Mouse (Mus musculus) stomach, embryonic 14.5 days (tissue): ENCODE measurements around the gene Caskin2. TPM values are rescaled to one million over a fixed set of nuclear protein-coding genes. Genes with fewer than 3 reads are reported as not detected.
A peak's percentile ranks its signal among the peaks of the same experiment; 100 is the strongest.

Source experiments
- ATAC-seq: fragments of 200-750 bp; cut with Nextera tagmentation; 2 replicates; pipeline ENCODE4 v1.8.0; 2017; ENCODE audit warnings: low read depth, moderate TSS enrichment; ENCODE audit not compliant: insufficient number of reproducible peaks, insufficient read depth, low FRiP score
- H3K27ac ChIP-seq: fragments of 300-500 bp; sonication (generic); 2 replicates; pipeline ENCODE4 v1.5.1; 2014; ENCODE audit warnings: mild to moderate bottlenecking, low read length, moderate library complexity, mixed read lengths
- H3K27me3 ChIP-seq: fragments of 300-500 bp; sonication (generic); 2 replicates; pipeline ENCODE4 v1.6.1; 2014; ENCODE audit warnings: low read length, control low read depth, mixed read lengths; ENCODE audit not compliant: control insufficient read depth, insufficient read depth
- H3K36me3 ChIP-seq: fragments of 300-500 bp; sonication (generic); 2 replicates; pipeline ENCODE4 v1.6.1; 2014; ENCODE audit warnings: mild to moderate bottlenecking, control low read depth, low read length, moderate library complexity, mixed read lengths; ENCODE audit not compliant: control insufficient read depth, insufficient read depth
- H3K4me1 ChIP-seq: fragments of 300-500 bp; sonication (generic); 2 replicates; pipeline ENCODE4 v1.6.1; 2014; ENCODE audit warnings: low read length, control low read depth, mixed read lengths; ENCODE audit not compliant: control insufficient read depth, insufficient read depth
- H3K4me2 ChIP-seq: fragments of 300-500 bp; sonication (generic); replicated peaks from 2 replicates; pipeline ENCODE4 v1.6.1; 2014; ENCODE audit warnings: low read depth, low read length, control low read depth
- H3K4me3 ChIP-seq: fragments of 300-500 bp; sonication (generic); 2 replicates; pipeline ENCODE4 v1.5.1; 2014; ENCODE audit warnings: low read depth, low read length, control low read depth
- H3K9ac ChIP-seq: fragments of 300-500 bp; sonication (generic); replicated peaks from 2 replicates; pipeline ENCODE4 v1.6.1; 2014; ENCODE audit warnings: low read depth, mild to moderate bottlenecking, control low read depth, low read length, moderate library complexity, mixed read lengths
- H3K9me3 ChIP-seq: fragments of 300-500 bp; sonication (generic); 2 replicates; pipeline ENCODE4 v1.6.1; 2016; ENCODE audit warnings: low read depth, low read length, control low read depth; ENCODE audit not compliant: control insufficient read depth
- WGBS: fragments of 180-500 bp; shearing (Covaris S2); extraction: QIAGEN DNeasy Blood & Tissue Kit; methylation state at CpG from one replicate; pipeline ENCODE4 v1.1.7; 2014; 5-methylcytosine and 5-hydroxymethylcytosine counted together
- polyA plus RNA-seq: library from polyadenylated mRNA; unstranded; fragments of >200 nt; fragmentation: Nextera tagmentation; extraction: Ambion mirVana; gene quantifications from 2 replicates; pipeline ENCODE4 v1.2.1, GENCODE M21; 2014

Caskin2 gene
- polyA plus RNA-seq, 1 experiment from 2014 or later = 14.3 TPM

GRCm38 (mm10) chr11:115834033-115834432 is 20.6 kb upstream of the Caskin2 start:
- no peaks in the 10 kb centered on the region for H3K27me3 ChIP-seq
- no peak for ATAC-seq
- H3K4me1 ChIP-seq = peaks cover 44% of the 10 kb centered on the region
- H3K4me2 ChIP-seq = no peak overlapping the region
- H3K4me3 ChIP-seq = no peak overlapping the region
- H3K9ac ChIP-seq = no peak overlapping the region
- 71% methylated on average over 6 of the region's 6 CpGs for WGBS
- H3K27ac ChIP-seq = peak overlapping the region; percentile 79; the same call in 1 of the 2 replicates
- H3K9me3 ChIP-seq = no peaks in the 10 kb centered on the region
- H3K36me3 ChIP-seq = no peaks in the 10 kb centered on the region

- Histone ChIP-seq H3K4me1 (peaks cover 50% of the 10 kb centered on the region), H3K27ac (peak overlapping the region; percentile 79), H3K9ac (no peak overlapping the region), H3K9me3 (no peaks in the 10 kb centered on the region), H3K4me3 (no peak overlapping the region), H3K27me3 (no peaks in the 10 kb centered on the region), H3K4me2 (peak overlapping the region; percentile 22; the same call in 1 of the 2 replicates), H3K36me3 (no peaks in the 10 kb centered on the region)
- 13% methylated on average over 8 of the region's 8 CpGs for WGBS
- peak; percentile 70 for ATAC-seq
Measured at GRCm38 (mm10) chr11:115833021-115833513, 19.6 kb upstream of the Caskin2 start.

GRCm38 (mm10) chr11:115832523-115832922 is 19.1 kb upstream of the Caskin2 start:
- no peaks in the 10 kb centered on the region for H3K9me3 ChIP-seq
- peak overlapping the region; percentile 22 for H3K4me2 ChIP-seq
- no peaks in the 10 kb centered on the region for H3K36me3 ChIP-seq
- peaks cover 45% of the 10 kb centered on the region for H3K4me1 ChIP-seq
- ATAC-seq = peak; percentile 10; the same call in 1 of the 2 replicates
- no peak overlapping the region for H3K9ac ChIP-seq
- peak overlapping the region; percentile 79 for H3K27ac ChIP-seq
- H3K4me3 ChIP-seq = no peak overlapping the region
- H3K27me3 ChIP-seq = no peaks in the 10 kb centered on the region
- WGBS = 10% methylated on average over 8 of the region's 8 CpGs

GRCm38 (mm10) chr11:115832064-115832463 is 18.6 kb upstream of the Caskin2 start:
- 53% methylated on average over 6 of the region's 6 CpGs for WGBS
- Histone ChIP-seq H3K4me2 (no peak overlapping the region; the same call in 1 of the 2 replicates), H3K4me3 (no peak overlapping the region), H3K9ac (no peak overlapping the region), H3K27me3 (no peaks in the 10 kb centered on the region), H3K27ac (peak overlapping the region; percentile 79; the same call in 1 of the 2 replicates), H3K4me1 (peaks cover 45% of the 10 kb centered on the region), H3K9me3 (no peaks in the 10 kb centered on the region), H3K36me3 (no peaks in the 10 kb centered on the region)
- no peak for ATAC-seq

- Histone ChIP-seq H3K9ac (no peak overlapping the region), H3K27me3 (no peaks in the 10 kb centered on the region), H3K9me3 (no peaks in the 10 kb centered on the region), H3K4me2 (no peak overlapping the region), H3K4me3 (no peak overlapping the region), H3K27ac (peak overlapping the region; percentile 79; the same call in 1 of the 2 replicates), H3K4me1 (peaks cover 45% of the 10 kb centered on the region), H3K36me3 (no peaks in the 10 kb centered on the region)
- ATAC-seq = no peak
- WGBS = 36% methylated on average over 3 of the region's 3 CpGs
Measured at GRCm38 (mm10) chr11:115831518-115831917, 18.1 kb upstream of the Caskin2 start.

- no peak for ATAC-seq
- WGBS = 30% methylated on average over 25 of the region's 25 CpGs
- Histone ChIP-seq H3K9me3 (no peaks in the 10 kb centered on the region), H3K36me3 (no peaks in the 10 kb centered on the region), H3K27me3 (no peaks in the 10 kb centered on the region), H3K9ac (no peak overlapping the region), H3K4me2 (0 out of 2 replicates have a peak overlapping the region, but pooled peaks have one; percentile 6), H3K4me1 (peaks cover 45% of the 10 kb centered on the region), H3K4me3 (no peak overlapping the region), H3K27ac (peak overlapping the region; percentile 7; the same call in 1 of the 2 replicates)
Measured at GRCm38 (mm10) chr11:115830550-115831325, 17.3 kb upstream of the Caskin2 start.

GRCm38 (mm10) chr11:115829036-115829435 is 15.6 kb upstream of the Caskin2 start:
- Histone ChIP-seq H3K4me3 (no peak overlapping the region), H3K9ac (no peak overlapping the region), H3K4me1 (peaks cover 41% of the 10 kb centered on the region), H3K27me3 (no peaks in the 10 kb centered on the region), H3K36me3 (no peaks in the 10 kb centered on the region), H3K4me2 (no peak overlapping the region; the same call in 1 of the 2 replicates), H3K27ac (no peak overlapping the region), H3K9me3 (no peaks in the 10 kb centered on the region)
- no peak for ATAC-seq
- 48% methylated on average over 4 of the region's 4 CpGs for WGBS

- H3K9me3 ChIP-seq = no peaks in the 10 kb centered on the region
- ATAC-seq = no peak
- 83% methylated on average over 6 of the region's 6 CpGs for WGBS
- no peaks in the 10 kb centered on the region for H3K27me3 ChIP-seq
- no peak overlapping the region for H3K9ac ChIP-seq
- H3K27ac ChIP-seq = no peak overlapping the region
- H3K4me1 ChIP-seq = peaks cover 34% of the 10 kb centered on the region
- H3K4me2 ChIP-seq = no peak overlapping the region
- H3K4me3 ChIP-seq = no peak overlapping the region
- no peaks in the 10 kb centered on the region for H3K36me3 ChIP-seq
Measured at GRCm38 (mm10) chr11:115827624-115828023, 14.2 kb upstream of the Caskin2 start.
